Mouse (Mus musculus): ENCODE results near the gene Gas8. TPM values are rescaled to one million over a fixed set of nuclear protein-coding genes. Genes with fewer than 3 reads are reported as not detected.
"Not testable (repeated sequence)": the region's sequence is repeated elsewhere in the genome, so short reads cannot be mapped to it uniquely, and the experiment has no call there.

Gas8 gene
- total RNA-seq, 1 experiment: 25.3 TPM

DNA sequence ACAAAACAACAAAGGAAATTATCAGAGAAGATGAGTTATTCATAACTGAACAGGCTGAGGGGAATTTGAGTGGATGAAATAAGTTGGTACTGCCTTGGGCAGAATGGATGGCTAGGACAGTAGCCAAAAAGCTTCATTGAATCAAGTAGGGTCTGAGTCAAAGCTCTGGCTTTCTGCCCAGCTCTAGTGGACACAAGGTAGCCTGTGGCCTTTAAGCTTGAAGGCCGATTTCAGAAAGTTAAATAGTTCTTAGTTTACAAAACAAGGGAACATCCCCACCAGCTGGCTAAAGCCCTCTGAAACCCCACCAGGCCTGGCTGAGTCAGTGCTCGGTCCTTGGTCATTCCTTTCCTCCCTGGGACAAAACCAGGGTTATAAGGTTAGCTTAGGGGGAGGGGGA, 2.0 kb upstream of the Gas8 start:
- Histone ChIP-seq H3K9me3 (ENCODE audit: control insufficient read depth, insufficient read depth, low read depth, low read length) (no peaks in the 10 kb centered on the region), H3K4me3 (ENCODE audit: insufficient read depth in 1 of 2, low read depth in 1 of 2, low read length in 2 of 2, poor library complexity in 1 of 2, severe bottlenecking in 1 of 2) (no peak overlapping the region), H3K27ac (ENCODE audit: insufficient read depth, low read depth, low read length, poor library complexity, severe bottlenecking) (no peak overlapping the region), H3K9ac (ENCODE audit: insufficient read depth, low read depth, low read length, poor library complexity, severe bottlenecking) (no peak overlapping the region), H3K4me1 (ENCODE audit: control insufficient read depth in 2 of 2, insufficient read depth in 2 of 2, low read length in 2 of 2, poor library complexity in 1 of 2) (peaks cover 0 to 3% of the 10 kb centered on the region in 2 experiments; a peak in 2 of 4 replicates), H3K36me3 (ENCODE audit: control insufficient read depth, insufficient read depth, low read length, poor library complexity, severe bottlenecking) (peaks cover 3% of the 10 kb centered on the region; the same call in 1 of the 2 replicates)
- TF ChIP-seq ZC3H11A (IDR thresholded peaks at IDR 0.05; ENCODE audit: borderline replicate concordance, low read depth, low read length) (no peak), CHD2 (IDR thresholded peaks at IDR 0.05; ENCODE audit: low read depth, low read length) (no peak), ZNF384 (IDR thresholded peaks at IDR 0.05; ENCODE audit: low read depth, low read length) (no peak)
- in situ Hi-C loops (cut with MboI; ENCODE audit: low sequenced_read_pairs in 2 of 2, unreplicated experiment in 2 of 2): no loop called here
- no peak for DNase-seq (ENCODE audit: low read depth, low spot score)

DNA sequence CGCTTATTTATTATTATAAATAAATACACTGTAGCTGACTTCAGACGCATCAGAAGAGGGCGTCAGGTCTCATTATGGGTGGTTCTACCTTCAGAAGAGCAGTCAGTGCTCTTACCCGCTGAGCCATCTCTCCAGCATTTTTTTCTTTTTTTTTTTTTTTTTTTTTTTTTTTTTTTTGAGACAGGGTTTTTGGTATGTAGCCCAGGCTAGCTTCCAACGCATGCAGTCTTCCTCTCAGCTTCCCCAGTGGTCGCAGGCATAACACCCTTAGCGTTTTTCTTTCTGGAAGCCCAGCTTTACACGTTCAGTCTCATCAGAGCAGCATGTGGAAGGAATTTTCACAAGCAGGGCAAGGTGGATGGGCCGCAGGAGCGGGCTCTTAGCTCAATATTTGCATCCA, 462 bp upstream of the Gas8 start:
- Histone ChIP-seq H3K9me3 (ENCODE audit: control insufficient read depth, insufficient read depth, low read depth, low read length) (no peaks in the 10 kb centered on the region), H3K27ac (ENCODE audit: insufficient read depth, low read depth, low read length, poor library complexity, severe bottlenecking) (no peak overlapping the region), H3K36me3 (ENCODE audit: control insufficient read depth, insufficient read depth, low read length, poor library complexity, severe bottlenecking) (peaks cover 7% of the 10 kb centered on the region; the same call in 1 of the 2 replicates), H3K4me3 (ENCODE audit: insufficient read depth in 1 of 2, low read depth in 1 of 2, low read length in 2 of 2, poor library complexity in 1 of 2, severe bottlenecking in 1 of 2) (peak overlapping the region in 1 of 2 experiments; percentile 23; a peak in 1 of 4 replicates), H3K4me1 (ENCODE audit: control insufficient read depth in 2 of 2, insufficient read depth in 2 of 2, low read length in 2 of 2, poor library complexity in 1 of 2) (peaks cover 0 to 3% of the 10 kb centered on the region in 2 experiments; a peak in 2 of 4 replicates), H3K9ac (ENCODE audit: insufficient read depth, low read depth, low read length, poor library complexity, severe bottlenecking) (no peak overlapping the region)
- DNase-seq (ENCODE audit: low read depth, low spot score): no peak
- TF ChIP-seq MAFK (IDR thresholded peaks at IDR 0.05; ENCODE audit: insufficient read depth, low read depth, low read length) (no peak), ZNF384 (IDR thresholded peaks at IDR 0.05; ENCODE audit: low read depth, low read length) (peak; percentile 52; the same call in 1 of the 2 replicates)
- in situ Hi-C loops (cut with MboI; ENCODE audit: low sequenced_read_pairs in 2 of 2, unreplicated experiment in 2 of 2): no loop called here

DNA sequence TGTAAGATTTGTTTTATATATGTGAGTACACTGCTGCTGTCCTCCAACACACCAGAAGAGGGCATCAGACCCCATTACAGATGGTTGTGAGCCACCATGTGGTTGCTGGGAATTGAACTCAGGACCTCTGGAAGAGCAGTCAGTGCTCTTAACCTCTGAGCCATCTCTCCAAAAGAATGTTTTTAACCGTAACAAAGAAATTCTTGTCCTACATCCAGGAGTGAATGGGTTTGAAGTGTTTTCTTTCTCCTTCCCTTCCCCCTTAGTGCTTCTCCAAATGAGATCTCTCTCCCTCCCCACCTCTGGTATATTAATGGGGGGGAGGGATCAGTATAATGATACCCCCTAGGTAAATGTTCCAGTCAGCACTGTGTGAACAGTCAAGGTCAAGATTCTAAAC, 1.4 kb downstream of the Gas8 start:
- not testable (repeated sequence) for H3K27ac ChIP-seq (ENCODE audit: insufficient read depth, low read depth, low read length, poor library complexity, severe bottlenecking); H3K9me3 ChIP-seq (ENCODE audit: control insufficient read depth, insufficient read depth, low read depth, low read length)
- H3K36me3 ChIP-seq (ENCODE audit: control insufficient read depth, insufficient read depth, low read length, poor library complexity, severe bottlenecking): peaks cover 11% of the 10 kb centered on the region; the same call in 1 of the 2 replicates

DNA sequence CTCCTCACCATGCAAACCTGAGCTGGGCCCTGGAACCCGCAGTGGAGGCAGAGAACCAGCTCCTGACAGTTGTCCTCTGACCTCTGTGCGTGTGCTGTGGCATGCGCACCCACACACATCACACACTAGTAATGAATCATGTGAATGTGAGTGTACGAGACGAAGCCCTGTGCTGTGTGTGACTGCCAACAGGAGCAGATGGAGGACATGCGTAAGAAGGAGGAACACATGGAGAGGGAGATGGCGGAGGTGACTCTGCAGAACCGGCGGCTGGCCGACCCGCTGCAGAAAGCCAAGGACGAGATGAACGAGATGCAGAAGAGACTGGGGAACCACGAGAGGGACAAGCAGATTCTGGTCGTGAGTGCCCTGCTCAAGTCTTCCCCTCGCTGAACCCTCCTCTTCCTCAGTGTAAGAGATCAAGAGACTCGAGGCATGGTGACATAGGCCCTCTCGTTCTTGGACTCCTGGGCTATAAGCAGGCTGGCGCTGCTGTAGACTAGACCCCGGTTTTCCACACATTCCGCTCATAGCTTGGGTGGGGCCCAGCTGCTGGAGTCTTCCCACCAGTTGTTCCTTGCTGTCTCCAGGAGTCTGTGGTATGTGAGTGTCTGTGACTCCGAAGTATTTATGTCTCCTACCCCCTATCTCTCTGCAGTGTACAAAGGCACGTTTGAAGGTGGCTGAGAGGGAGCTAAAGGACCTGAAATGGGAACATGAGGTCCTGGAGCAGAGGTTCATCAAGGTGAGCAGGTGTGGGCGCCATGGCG, 9.3 kb downstream of the Gas8 start:
- peaks cover 37% of the 10 kb centered on the region for H3K36me3 ChIP-seq (ENCODE audit: control insufficient read depth, insufficient read depth, low read length, poor library complexity, severe bottlenecking)
- in situ Hi-C loops (cut with MboI; ENCODE audit: low sequenced_read_pairs in 2 of 2, unreplicated experiment in 2 of 2): no loop called here
- H3K27ac ChIP-seq (ENCODE audit: insufficient read depth, low read depth, low read length, poor library complexity, severe bottlenecking): no peak overlapping the region
- H3K9me3 ChIP-seq (ENCODE audit: control insufficient read depth, insufficient read depth, low read depth, low read length): no peaks in the 10 kb centered on the region
- peaks cover 0 to 3% of the 10 kb centered on the region in 2 experiments; a peak in 1 of 4 replicates for H3K4me1 ChIP-seq (ENCODE audit: control insufficient read depth in 2 of 2, insufficient read depth in 2 of 2, low read length in 2 of 2, poor library complexity in 1 of 2)
- no peak overlapping the region for H3K9ac ChIP-seq (ENCODE audit: insufficient read depth, low read depth, low read length, poor library complexity, severe bottlenecking)
- H3K4me3 ChIP-seq (ENCODE audit: insufficient read depth in 1 of 2, low read depth in 1 of 2, low read length in 2 of 2, poor library complexity in 1 of 2, severe bottlenecking in 1 of 2): no peak overlapping the region
- DNase-seq (ENCODE audit: low read depth, low spot score): no peak
- no peak for TF ChIP-seq CHD2 (IDR thresholded peaks at IDR 0.05; ENCODE audit: low read depth, low read length)
- no peak for TF ChIP-seq HCFC1 (IDR thresholded peaks at IDR 0.05; ENCODE audit: borderline replicate concordance, insufficient read depth, low read length)
- no peak for TF ChIP-seq ZNF384 (IDR thresholded peaks at IDR 0.05; ENCODE audit: low read depth, low read length)
- TF ChIP-seq MAFK (IDR thresholded peaks at IDR 0.05; ENCODE audit: insufficient read depth, low read depth, low read length): no peak
- no peak for TF ChIP-seq ZC3H11A (IDR thresholded peaks at IDR 0.05; ENCODE audit: borderline replicate concordance, low read depth, low read length)

More for the DNA sequence above, 1.4 kb downstream of the Gas8 start:
- H3K4me1 ChIP-seq (ENCODE audit: control insufficient read depth in 2 of 2, insufficient read depth in 2 of 2, low read length in 2 of 2, poor library complexity in 1 of 2); in situ Hi-C loops (cut with MboI; ENCODE audit: low sequenced_read_pairs in 2 of 2, unreplicated experiment in 2 of 2); H3K9ac ChIP-seq (ENCODE audit: insufficient read depth, low read depth, low read length, poor library complexity, severe bottlenecking); H3K4me3 ChIP-seq (ENCODE audit: insufficient read depth in 1 of 2, low read depth in 1 of 2, low read length in 2 of 2, poor library complexity in 1 of 2, severe bottlenecking in 1 of 2); DNase-seq (ENCODE audit: low read depth, low spot score): not testable (repeated sequence)

All from ES-E14 (cell line).